In the genomic region with DNA sequence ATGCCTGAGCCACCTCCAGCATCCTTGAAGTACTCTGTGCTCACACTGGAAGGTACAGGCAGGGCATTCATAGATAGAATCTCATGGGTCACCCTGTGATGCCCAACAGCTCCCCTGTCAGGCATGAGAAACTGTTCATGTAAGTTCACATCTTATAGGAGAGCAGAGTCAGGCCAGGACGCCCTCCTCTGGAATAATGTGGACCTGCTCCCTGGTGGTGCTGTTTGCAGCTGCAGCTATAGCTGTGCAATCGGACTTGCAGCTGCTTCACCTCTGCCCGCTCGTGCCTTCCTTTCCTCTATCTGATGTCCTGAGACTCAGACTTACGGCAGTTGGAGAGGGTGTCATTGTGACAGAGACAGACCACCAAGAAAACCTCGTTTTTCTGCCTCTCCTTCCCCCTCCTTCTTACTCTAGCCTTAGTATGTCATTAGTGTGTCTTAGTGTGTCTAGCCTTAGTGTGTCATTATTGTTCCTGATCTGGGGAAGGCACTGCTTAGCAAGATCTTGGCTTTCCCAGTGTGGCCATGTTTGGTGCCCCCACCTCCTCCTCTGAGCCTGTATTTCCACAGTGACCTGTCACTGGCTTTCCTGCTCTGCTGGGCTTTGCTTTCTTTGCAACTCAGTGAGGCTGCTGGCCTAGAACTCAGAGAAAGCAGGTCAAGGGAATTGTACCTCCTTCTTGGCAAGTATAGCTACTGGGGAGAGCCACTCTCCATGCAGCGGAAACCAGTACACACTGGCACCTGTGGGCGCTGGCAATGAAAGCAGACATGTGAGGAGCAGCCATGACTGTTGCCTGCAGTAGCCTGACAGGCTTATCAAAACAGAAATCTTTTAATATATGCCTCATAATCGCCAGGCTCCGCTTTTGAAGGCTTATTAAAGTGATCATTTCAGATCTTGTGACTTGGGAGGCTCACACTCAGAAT, we compare ENCODE assay signal across 9 mouse cellular contexts.
DNase-seq lines count a peak whose midpoint lies in the region; ATAC-seq and TF ChIP-seq lines count a peak whose summit lies in the region.
"Had no signal": no experiment of that assay in that cellular context is flagged by ENCODE, and none has a peak within 500 bp of the region (broad histone marks: within the 10 kb centered on the region; RNA-seq: fewer than 3 reads in every experiment).

No protein-coding gene starts in this region.

- TF ChIP-seq CTCF in forebrain, postnatal 0 days (IDR thresholded peaks at IDR 0.05; ENCODE audit: low read depth): peak; percentile 36; the same call in 1 of the 2 replicates

- H3K4me1 ChIP-seq in forebrain, postnatal 0 days (ENCODE audit: insufficient read depth): no peaks in the 10 kb centered on the region
- peaks cover 6% of the 10 kb centered on the region; the same call in 1 of the 2 replicates for H3K4me1 ChIP-seq in forebrain, embryonic 10.5 days
- no peaks in the 10 kb centered on the region for H3K4me1 ChIP-seq in midbrain, embryonic 13.5 days (replicated peaks)
- H3K4me1 ChIP-seq in midbrain, embryonic 10.5 days: no peaks in the 10 kb centered on the region

- H3K36me3 ChIP-seq in forebrain, postnatal 0 days (ENCODE audit: insufficient read depth): peaks cover 13% of the 10 kb centered on the region
- peaks cover 31% of the 10 kb centered on the region for H3K36me3 ChIP-seq in forebrain, embryonic 10.5 days (replicated peaks)
- peaks cover 24% of the 10 kb centered on the region for H3K36me3 ChIP-seq in midbrain, embryonic 13.5 days
- H3K36me3 ChIP-seq in midbrain, embryonic 10.5 days: peaks cover 31% of the 10 kb centered on the region

- H3K27ac ChIP-seq in forebrain, postnatal 0 days (ENCODE audit: low read depth, low read length): no peak overlapping the region
- H3K27ac ChIP-seq in forebrain, embryonic 10.5 days: no peak overlapping the region
- H3K27ac ChIP-seq in midbrain, embryonic 13.5 days: 0 out of 2 replicates have a peak overlapping the region, but pooled peaks have one; percentile 7
- no peak overlapping the region for H3K27ac ChIP-seq in midbrain, embryonic 10.5 days (replicated peaks)

- ATAC-seq in forebrain, postnatal 0 days: peak; percentile 32; the same call in 1 of the 2 replicates
- no peak for ATAC-seq in midbrain, embryonic 13.5 days
- no peak for ATAC-seq in CD4-positive, CD25-positive, alpha-beta regulatory T cell, adult 4 months
- ATAC-seq: liver, postnatal 0 days had no signal

- H3K4me2 ChIP-seq in forebrain, postnatal 0 days (ENCODE audit: low read depth): no peak overlapping the region
- H3K4me2 ChIP-seq in midbrain, embryonic 13.5 days (replicated peaks): no peak overlapping the region

- no peaks in the 10 kb centered on the region for H3K27me3 ChIP-seq in forebrain, postnatal 0 days (ENCODE audit: insufficient read depth, low read length)
- no peaks in the 10 kb centered on the region for H3K27me3 ChIP-seq in forebrain, embryonic 10.5 days (ENCODE audit: poor library complexity, severe bottlenecking)
- H3K27me3 ChIP-seq in midbrain, embryonic 13.5 days: no peaks in the 10 kb centered on the region
- H3K27me3 ChIP-seq in midbrain, embryonic 10.5 days (ENCODE audit: low read depth, poor library complexity, severe bottlenecking): no peaks in the 10 kb centered on the region

- DNase-seq in forebrain, postnatal 0 days: peak; percentile 26
- DNase-seq in forebrain, embryonic 10.5 days (ENCODE audit: extremely low spot score, low spot score): no peak
- DNase-seq in midbrain, embryonic 10.5 days (ENCODE audit: low spot score): no peak
- peak; percentile 70 for DNase-seq in cerebellum, adult 9-10 months
- DNase-seq in thymus, postnatal 0 days (ENCODE audit: low spot score): peak; percentile 69
- DNase-seq in urinary bladder, postnatal 36 days (ENCODE audit: low spot score in 2 of 2): no peak
- DNase-seq: liver, postnatal 0 days had no signal

- WGBS in forebrain, postnatal 0 days: 73% methylated on average over 10 of the region's 10 CpGs
- 89% methylated on average over 10 of the region's 10 CpGs for WGBS in forebrain, embryonic 10.5 days
- WGBS in midbrain, embryonic 13.5 days: 91% methylated on average over 10 of the region's 10 CpGs
- 90% methylated on average over 10 of the region's 10 CpGs for WGBS in midbrain, embryonic 10.5 days

- H3K9ac ChIP-seq in forebrain, postnatal 0 days: no peak overlapping the region
- H3K9ac ChIP-seq in midbrain, embryonic 13.5 days (replicated peaks): no peak overlapping the region
- H3K9ac ChIP-seq: liver, postnatal 0 days had no signal

- no peaks in the 10 kb centered on the region for H3K9me3 ChIP-seq in forebrain, postnatal 0 days (ENCODE audit: low read length)
- H3K9me3 ChIP-seq in forebrain, embryonic 10.5 days: no peaks in the 10 kb centered on the region
- H3K9me3 ChIP-seq in midbrain, embryonic 13.5 days: no peaks in the 10 kb centered on the region
- no peaks in the 10 kb centered on the region for H3K9me3 ChIP-seq in midbrain, embryonic 10.5 days (replicated peaks)

- H3K4me3 ChIP-seq in forebrain, postnatal 0 days (ENCODE audit: low read depth, low read length): no peak overlapping the region
- no peak overlapping the region for H3K4me3 ChIP-seq in forebrain, embryonic 10.5 days
- H3K4me3 ChIP-seq in midbrain, embryonic 13.5 days (replicated peaks): no peak overlapping the region
- H3K4me3 ChIP-seq in midbrain, embryonic 10.5 days: no peak overlapping the region

Comparison
In these comparisons a context has a peak if more than half of its experiments do, and no peak if none do; other contexts are left out.
1. DNase-seq: peak in forebrain, postnatal 0 days (single experiment), cerebellum, adult 9-10 months (single experiment) and thymus, postnatal 0 days (single experiment); none in forebrain, embryonic 10.5 days (single experiment), midbrain, embryonic 10.5 days (single experiment) and urinary bladder, postnatal 36 days (0 of 2).